Mouse (Mus musculus): ENCODE measurements at regions not wholly inside any gene's neighbourhood (a gene's known extent, or its start where the extent isn't known, plus 50 kb on each side); places are given as distances from the start of the nearest gene placed in this dataset.

GRCm38 (mm10) chr7:129689464-129689863, 97.8 kb downstream of the Wdr11 start:
- peaks cover 6% of the 10 kb centered on the region; the same call in 1 of the 2 replicates for H3K4me1 ChIP-seq
- no peak for ATAC-seq (ENCODE audit: low FRiP score)
- H3K36me3 ChIP-seq, result no peaks in the 10 kb centered on the region
- peaks cover 3% of the 10 kb centered on the region; the same call in 1 of the 2 replicates for H3K27me3 ChIP-seq (replicated peaks)
- H3K9me3 ChIP-seq (replicated peaks), result no peaks in the 10 kb centered on the region
- no peak overlapping the region for H3K27ac ChIP-seq (replicated peaks)
- no peak overlapping the region for H3K4me2 ChIP-seq
- WGBS, result 96% methylated on average over 3 of the region's 3 CpGs
- H3K9ac ChIP-seq (replicated peaks), result no peak overlapping the region
- no peak overlapping the region for H3K4me3 ChIP-seq (replicated peaks)

- Histone ChIP-seq H3K9me3 (replicated peaks) (no peaks in the 10 kb centered on the region), H3K36me3 (no peaks in the 10 kb centered on the region), H3K4me2 (no peak overlapping the region), H3K27me3 (replicated peaks) (no peaks in the 10 kb centered on the region; the same call in 1 of the 2 replicates), H3K27ac (replicated peaks) (no peak overlapping the region), H3K4me1 (peaks cover 5% of the 10 kb centered on the region; the same call in 1 of the 2 replicates), H3K9ac (replicated peaks) (no peak overlapping the region), H3K4me3 (replicated peaks) (no peak overlapping the region)
- ATAC-seq (ENCODE audit: low FRiP score), result no peak
- 87% methylated on average over 6 of the region's 6 CpGs for WGBS
These were observed 99.2 kb downstream of the Wdr11 start for GRCm38 (mm10) chr7:129690868-129691267.

GRCm38 (mm10) chr7:129691619-129692071, 100.0 kb downstream of the Wdr11 start:
- Histone ChIP-seq H3K9me3 (replicated peaks) (no peaks in the 10 kb centered on the region), H3K4me2 (no peak overlapping the region), H3K9ac (replicated peaks) (no peak overlapping the region), H3K36me3 (no peaks in the 10 kb centered on the region), H3K4me3 (replicated peaks) (no peak overlapping the region), H3K4me1 (peaks cover 3% of the 10 kb centered on the region; the same call in 1 of the 2 replicates), H3K27ac (replicated peaks) (no peak overlapping the region), H3K27me3 (replicated peaks) (no peaks in the 10 kb centered on the region; the same call in 1 of the 2 replicates)
- 53% methylated on average over 3 of the region's 3 CpGs for WGBS
- ATAC-seq (ENCODE audit: low FRiP score), result no peak

DNA sequence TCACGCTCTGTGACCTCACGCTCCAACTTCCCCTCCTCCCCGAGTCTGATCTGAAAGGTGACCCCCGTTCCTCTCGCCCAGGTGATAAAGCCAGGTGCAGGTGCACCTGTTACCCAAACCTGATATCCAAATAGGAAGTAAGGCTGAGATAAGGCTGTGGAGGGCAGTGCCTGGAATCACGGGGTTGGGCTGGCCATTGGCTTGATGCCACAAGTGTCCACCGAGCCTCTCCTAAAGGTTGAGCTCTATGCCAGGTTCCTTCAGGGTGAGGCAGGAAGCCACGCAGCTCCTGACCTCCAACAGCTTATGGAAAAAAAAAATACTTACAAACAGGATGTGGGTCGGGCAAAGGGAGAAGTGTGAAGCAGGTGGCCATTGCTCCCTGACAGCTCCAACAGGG, 102.0 kb downstream of the Wdr11 start:
- no peaks in the 10 kb centered on the region for H3K4me1 ChIP-seq
- no peak overlapping the region for H3K4me3 ChIP-seq (replicated peaks)
- H3K36me3 ChIP-seq, result no peaks in the 10 kb centered on the region
- no peaks in the 10 kb centered on the region for H3K27me3 ChIP-seq (replicated peaks)
- no peak for ATAC-seq (ENCODE audit: low FRiP score)
- no peaks in the 10 kb centered on the region for H3K9me3 ChIP-seq (replicated peaks)
- H3K4me2 ChIP-seq, result no peak overlapping the region
- no peak overlapping the region for H3K27ac ChIP-seq (replicated peaks)
- H3K9ac ChIP-seq (replicated peaks), result no peak overlapping the region
- WGBS, result 89% methylated on average over 9 of the region's 9 CpGs

DNA sequence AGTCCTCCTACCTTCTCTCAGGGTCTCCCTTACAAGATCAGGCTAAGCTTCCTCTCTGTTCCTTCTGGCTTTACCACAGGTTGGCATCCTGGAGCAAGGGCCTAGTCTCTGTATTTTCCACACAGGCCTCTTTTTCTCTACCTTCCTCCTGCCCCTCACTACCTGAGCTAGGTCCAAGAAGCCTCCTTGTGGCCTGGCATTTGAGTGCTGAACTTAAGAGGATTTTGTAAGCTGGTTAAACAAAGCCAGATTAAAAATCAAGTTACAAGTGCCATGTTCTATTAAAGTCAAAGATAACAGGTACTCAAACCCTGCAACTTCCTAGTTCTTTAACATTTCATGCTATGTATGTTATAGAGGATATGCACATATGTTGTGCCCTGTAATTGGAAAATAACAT, 102.5 kb downstream of the Wdr11 start:
- no peak overlapping the region for H3K4me2 ChIP-seq
- ATAC-seq (ENCODE audit: low FRiP score), result no peak
- H3K27ac ChIP-seq (replicated peaks), result no peak overlapping the region
- no peaks in the 10 kb centered on the region for H3K27me3 ChIP-seq (replicated peaks)
- no peaks in the 10 kb centered on the region for H3K4me1 ChIP-seq
- H3K36me3 ChIP-seq, result no peaks in the 10 kb centered on the region
- H3K9ac ChIP-seq (replicated peaks), result no peak overlapping the region
- H3K9me3 ChIP-seq (replicated peaks), result no peaks in the 10 kb centered on the region
- H3K4me3 ChIP-seq (replicated peaks), result no peak overlapping the region

GRCm38 (mm10) chr7:129699931-129700570, 108.4 kb downstream of the Wdr11 start:
- H3K9ac ChIP-seq (replicated peaks), result no peak overlapping the region
- no peak overlapping the region for H3K27ac ChIP-seq (replicated peaks)
- 79% methylated on average over 5 of the region's 5 CpGs for WGBS
- no peaks in the 10 kb centered on the region for H3K36me3 ChIP-seq
- no peaks in the 10 kb centered on the region for H3K27me3 ChIP-seq (replicated peaks)
- no peaks in the 10 kb centered on the region for H3K9me3 ChIP-seq (replicated peaks)
- no peak for ATAC-seq (ENCODE audit: low FRiP score)
- no peaks in the 10 kb centered on the region for H3K4me1 ChIP-seq
- no peak overlapping the region for H3K4me2 ChIP-seq
- H3K4me3 ChIP-seq (replicated peaks), result no peak overlapping the region

GRCm38 (mm10) chr7:129727559-129727958, 135.9 kb downstream of the Wdr11 start:
- no peaks in the 10 kb centered on the region for H3K27me3 ChIP-seq (replicated peaks)
- H3K4me1 ChIP-seq, result no peaks in the 10 kb centered on the region
- no peak overlapping the region for H3K4me3 ChIP-seq (replicated peaks)
- WGBS, result 91% methylated on average over 6 of the region's 6 CpGs
- H3K36me3 ChIP-seq, result no peaks in the 10 kb centered on the region
- H3K9me3 ChIP-seq (replicated peaks), result no peaks in the 10 kb centered on the region
- H3K27ac ChIP-seq (replicated peaks), result no peak overlapping the region
- H3K9ac ChIP-seq (replicated peaks), result no peak overlapping the region
- no peak for ATAC-seq (ENCODE audit: low FRiP score)
- H3K4me2 ChIP-seq, result no peak overlapping the region

GRCm38 (mm10) chr7:129729709-129730238, 138.1 kb downstream of the Wdr11 start:
- Histone ChIP-seq H3K4me1 (no peaks in the 10 kb centered on the region), H3K36me3 (no peaks in the 10 kb centered on the region), H3K9ac (replicated peaks) (no peak overlapping the region), H3K4me2 (no peak overlapping the region), H3K4me3 (replicated peaks) (no peak overlapping the region), H3K27ac (replicated peaks) (no peak overlapping the region), H3K27me3 (replicated peaks) (no peaks in the 10 kb centered on the region), H3K9me3 (replicated peaks) (no peaks in the 10 kb centered on the region)
- WGBS, result 67% methylated on average over 11 of the region's 11 CpGs
- ATAC-seq (ENCODE audit: low FRiP score), result no peak

DNA sequence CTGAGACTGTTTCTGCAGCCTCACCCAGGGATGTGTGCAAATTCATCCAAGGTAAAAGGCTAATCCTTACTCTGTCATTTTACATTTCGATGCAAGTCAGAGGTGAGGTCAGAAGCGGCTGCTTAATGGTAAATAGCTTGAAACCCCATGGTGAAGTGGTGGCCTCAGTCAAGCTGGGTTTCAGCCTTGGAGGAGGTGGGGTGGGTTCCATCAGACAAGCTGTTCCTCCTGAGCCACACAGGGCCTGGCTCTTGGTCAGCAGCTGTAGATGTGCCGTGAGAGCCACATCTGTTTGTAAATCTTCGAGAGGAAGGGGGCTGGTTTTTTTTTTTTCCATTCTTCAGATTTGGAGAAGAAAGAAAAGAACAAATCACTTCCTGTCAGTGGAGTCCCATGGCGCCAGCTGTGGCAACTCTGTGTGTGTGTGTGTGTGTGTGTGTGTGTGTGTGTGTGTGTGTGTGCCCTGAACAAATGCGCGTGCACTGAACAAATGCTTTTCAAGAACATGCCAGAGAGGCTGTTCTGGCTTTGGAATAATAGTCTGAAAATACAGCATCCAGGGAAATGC, 139.2 kb downstream of the Wdr11 start:
- Histone ChIP-seq H3K4me1 (no peaks in the 10 kb centered on the region), H3K4me3 (replicated peaks) (no peak overlapping the region), H3K4me2 (no peak overlapping the region), H3K27me3 (replicated peaks) (no peaks in the 10 kb centered on the region), H3K27ac (replicated peaks) (no peak overlapping the region), H3K9ac (replicated peaks) (no peak overlapping the region), H3K36me3 (no peaks in the 10 kb centered on the region), H3K9me3 (replicated peaks) (no peaks in the 10 kb centered on the region)
- no peak for ATAC-seq (ENCODE audit: low FRiP score)
- WGBS, result 58% methylated on average over 7 of the region's 7 CpGs

DNA sequence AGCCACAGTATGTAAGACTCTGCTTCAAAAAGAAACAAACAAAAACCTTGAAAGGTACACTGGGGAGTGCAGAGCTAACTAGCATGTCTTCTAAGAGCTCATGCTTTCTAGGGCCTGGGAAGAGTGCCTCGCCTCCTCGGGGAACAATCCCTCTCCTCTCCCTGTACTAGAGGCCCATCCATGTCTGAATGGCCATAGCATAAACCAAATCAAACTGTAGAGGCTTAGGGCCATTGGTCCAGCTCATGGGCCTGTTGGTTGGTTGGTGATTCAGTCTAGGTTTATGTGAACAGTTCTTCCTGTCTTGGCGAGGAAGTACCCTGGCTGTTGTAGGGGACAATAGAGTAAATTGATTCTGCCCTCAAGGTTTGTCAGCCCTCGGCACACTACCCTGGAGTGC, 151.0 kb downstream of the Wdr11 start:
- no peaks in the 10 kb centered on the region for H3K9me3 ChIP-seq (replicated peaks)
- H3K27me3 ChIP-seq (replicated peaks), result no peaks in the 10 kb centered on the region
- WGBS, result 88% methylated on average over 4 of the region's 4 CpGs
- no peak for ATAC-seq (ENCODE audit: low FRiP score)
- no peak overlapping the region for H3K4me3 ChIP-seq (replicated peaks)
- H3K4me2 ChIP-seq, result no peak overlapping the region
- H3K27ac ChIP-seq (replicated peaks), result no peak overlapping the region
- H3K4me1 ChIP-seq, result peaks cover 12% of the 10 kb centered on the region
- H3K9ac ChIP-seq (replicated peaks), result no peak overlapping the region
- H3K36me3 ChIP-seq, result no peaks in the 10 kb centered on the region

DNA sequence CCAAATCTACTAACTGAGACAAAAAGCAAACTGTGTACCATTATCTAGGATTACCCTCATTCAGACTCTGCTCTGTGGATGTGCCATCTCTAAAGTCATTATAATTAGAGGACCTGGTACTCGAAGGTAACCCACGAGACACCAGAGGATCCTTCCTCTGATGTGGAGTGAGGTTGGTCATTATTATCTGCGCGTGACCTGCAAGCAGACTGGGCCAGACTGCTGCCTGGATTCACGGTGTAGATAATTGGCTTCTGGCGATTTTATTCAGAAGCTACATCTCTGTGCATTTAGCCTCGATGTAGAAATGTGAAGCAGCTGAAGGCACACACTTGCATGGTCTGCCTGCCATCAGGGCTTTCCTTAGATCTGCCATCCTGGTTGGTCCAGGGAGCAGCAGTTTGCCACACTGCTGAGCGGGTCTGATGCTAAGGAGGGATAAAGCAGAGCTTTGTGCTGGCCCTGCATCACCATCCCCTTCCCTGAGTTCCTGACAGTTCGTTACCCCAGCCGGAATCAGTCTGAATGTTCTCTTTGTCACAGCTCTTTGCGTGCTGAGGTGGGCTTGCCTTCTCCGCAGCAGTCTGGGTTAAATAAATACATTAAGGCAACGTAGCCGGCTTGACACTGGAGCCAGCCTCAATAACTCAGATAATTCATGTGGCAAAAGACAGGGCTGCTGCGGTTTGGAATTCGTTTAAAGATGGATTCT, 152.4 kb downstream of the Wdr11 start:
- Histone ChIP-seq H3K36me3 (no peaks in the 10 kb centered on the region), H3K27ac (replicated peaks) (peak overlapping the region; percentile 43), H3K27me3 (replicated peaks) (no peaks in the 10 kb centered on the region), H3K4me1 (peaks cover 12% of the 10 kb centered on the region), H3K4me2 (peak overlapping the region; percentile 13; the same call in 1 of the 2 replicates), H3K9me3 (replicated peaks) (peaks cover 5% of the 10 kb centered on the region; the same call in 1 of the 2 replicates), H3K4me3 (replicated peaks) (no peak overlapping the region), H3K9ac (replicated peaks) (no peak overlapping the region)
- 20% methylated on average over 16 of the region's 16 CpGs for WGBS
- no peak; the same call in 1 of the 2 replicates for ATAC-seq (ENCODE audit: low FRiP score)

- peaks cover 5% of the 10 kb centered on the region; the same call in 1 of the 2 replicates for H3K9me3 ChIP-seq (replicated peaks)
- WGBS, result 74% methylated on average over 5 of the region's 5 CpGs
- H3K4me2 ChIP-seq, result no peak overlapping the region
- no peaks in the 10 kb centered on the region for H3K36me3 ChIP-seq
- H3K4me1 ChIP-seq, result peaks cover 12% of the 10 kb centered on the region
- H3K9ac ChIP-seq (replicated peaks), result no peak overlapping the region
- H3K27me3 ChIP-seq (replicated peaks), result no peaks in the 10 kb centered on the region
- ATAC-seq (ENCODE audit: low FRiP score), result no peak
- no peak overlapping the region for H3K27ac ChIP-seq (replicated peaks)
- no peak overlapping the region for H3K4me3 ChIP-seq (replicated peaks)
These were observed 155.0 kb downstream of the Wdr11 start for GRCm38 (mm10) chr7:129746639-129747038.

Measured in neural tube, embryonic 15.5 days (tissue).